Mouse (Mus musculus) heart, adult 2 months (tissue): Measurements from ENCODE around the gene Slc25a23.

ENCODE experiments used
- CTCF ChIP-seq: fragments of 200-600 bp; IDR thresholded peaks from 2 replicates; pipeline ENCODE4 v1.8.1; 2022; ENCODE audit warnings: antibody characterized with exemption, mild to moderate bottlenecking, moderate library complexity
- EP300 ChIP-seq: fragments of 200-500 bp; IDR thresholded peaks from 2 replicates; pipeline ENCODE4 v1.6.1; 2011; ENCODE audit warnings: low read depth, low read length, control low read depth; ENCODE audit not compliant: insufficient read depth
- POLR2A ChIP-seq: fragments of 200-500 bp; IDR thresholded peaks from 2 replicates; pipeline ENCODE4 v1.6.1; 2011; ENCODE audit warnings: mild to moderate bottlenecking, low read depth, low read length, control low read depth; ENCODE audit not compliant: insufficient read depth

- TF ChIP-seq POLR2A (no peak), CTCF (no peak), EP300 (no peak)
Measured at GRCm38 (mm10) chr17:56999414-56999813, 60.2 kb downstream of the Slc25a23 start.
